Mouse (Mus musculus) embryonic facial prominence, embryonic 12.5 days (tissue): ENCODE measurements around the gene Krt79. TPM values are rescaled to one million over a fixed set of nuclear protein-coding genes. Genes with fewer than 3 reads are reported as not detected.

ENCODE experiments used
- ATAC-seq: fragments of 200-750 bp; cut with Nextera tagmentation; 2 replicates; pipeline ENCODE4 v1.8.0; 2017; ENCODE audit not compliant: insufficient number of reproducible peaks, insufficient read depth, low FRiP score, low TSS enrichment
- H3K27ac ChIP-seq: fragments of 300-500 bp; sonication (generic); 2 replicates; pipeline ENCODE4 v1.5.1; 2016; ENCODE audit warnings: mild to moderate bottlenecking
- H3K27me3 ChIP-seq: fragments of 300-500 bp; sonication (generic); 2 replicates; pipeline ENCODE4 v1.6.1; 2016; ENCODE audit warnings: mild to moderate bottlenecking, moderate library complexity
- H3K36me3 ChIP-seq: fragments of 300-500 bp; sonication (generic); 2 replicates; pipeline ENCODE4 v1.6.1; 2016; ENCODE audit warnings: mild to moderate bottlenecking
- H3K4me1 ChIP-seq: fragments of 300-500 bp; sonication (generic); 2 replicates; pipeline ENCODE4 v1.6.1; 2016
- H3K4me2 ChIP-seq: fragments of 300-500 bp; sonication (generic); replicated peaks from 2 replicates; pipeline ENCODE4 v1.6.1; 2016; ENCODE audit warnings: mild to moderate bottlenecking, moderate library complexity
- H3K4me3 ChIP-seq: fragments of 300-500 bp; sonication (generic); 2 replicates; pipeline ENCODE4 v1.5.1; 2016; ENCODE audit warnings: mild to moderate bottlenecking
- H3K9ac ChIP-seq: fragments of 300-500 bp; sonication (generic); 2 replicates; pipeline ENCODE4 v1.6.1; 2016; ENCODE audit warnings: mild to moderate bottlenecking, moderate library complexity
- H3K9me3 ChIP-seq: fragments of 300-500 bp; sonication (generic); 2 replicates; pipeline ENCODE4 v1.6.1; 2016; ENCODE audit warnings: mild to moderate bottlenecking, moderate library complexity
- WGBS: fragments of 180-500 bp; shearing (Covaris S2); methylation state at CpG from one replicate; pipeline ENCODE4 v1.1.7; 2016; 5-methylcytosine and 5-hydroxymethylcytosine counted together
- polyA plus RNA-seq: library from polyadenylated mRNA; unstranded; fragments of >200 nt; fragmentation: Nextera tagmentation; extraction: Ambion mirVana; gene quantifications from 2 replicates; pipeline ENCODE4 v1.2.1, GENCODE M21; 2016

Krt79 gene
- polyA plus RNA-seq, 1 experiment from 2014 or later, result 0.28 TPM

DNA sequence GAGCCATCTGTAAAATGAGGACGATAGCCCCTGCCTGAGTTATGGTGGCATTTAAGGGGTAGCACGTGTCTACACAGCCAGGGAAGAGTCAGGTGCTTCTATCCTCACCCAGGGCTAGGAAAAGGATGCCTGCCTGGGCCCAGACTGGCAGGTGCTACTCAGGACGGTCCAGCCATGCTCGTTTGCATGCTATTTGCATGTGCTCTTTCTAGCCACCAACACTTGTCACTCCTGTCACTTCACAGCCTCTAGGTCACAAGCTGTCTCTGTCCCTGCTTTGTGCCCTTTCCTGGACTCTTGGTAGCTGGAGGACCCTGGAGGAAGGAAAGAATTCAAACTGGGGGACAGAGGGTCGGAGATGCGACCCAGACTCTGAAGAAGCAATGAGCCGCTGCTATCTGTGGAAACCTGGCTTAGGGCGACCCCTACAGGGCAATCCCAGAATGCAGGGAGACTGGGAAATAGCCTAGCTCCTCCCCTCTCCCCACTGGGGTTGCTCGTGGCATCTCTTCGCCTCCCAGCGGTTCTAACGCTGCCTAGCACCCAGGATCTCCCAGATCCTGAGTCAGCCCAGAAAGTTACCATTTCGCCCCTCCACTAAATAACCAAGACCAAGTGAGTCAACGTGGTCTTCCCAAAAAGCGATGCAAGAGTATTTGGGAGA lies 33.4 kb upstream of the Krt79 start:
- H3K27me3 ChIP-seq, result 0 out of 2 replicates have a peak, but pooled peaks cover 9% of the 10 kb centered on the region
- H3K9ac ChIP-seq, result no peak overlapping the region
- H3K4me2 ChIP-seq, result no peak overlapping the region
- H3K36me3 ChIP-seq, result no peaks in the 10 kb centered on the region
- no peaks in the 10 kb centered on the region for H3K9me3 ChIP-seq
- ATAC-seq, result no peak
- peaks cover 28% of the 10 kb centered on the region for H3K4me1 ChIP-seq
- WGBS, result 15% methylated on average over 15 of the region's 15 CpGs
- H3K4me3 ChIP-seq, result no peak overlapping the region
- H3K27ac ChIP-seq, result no peak overlapping the region

DNA sequence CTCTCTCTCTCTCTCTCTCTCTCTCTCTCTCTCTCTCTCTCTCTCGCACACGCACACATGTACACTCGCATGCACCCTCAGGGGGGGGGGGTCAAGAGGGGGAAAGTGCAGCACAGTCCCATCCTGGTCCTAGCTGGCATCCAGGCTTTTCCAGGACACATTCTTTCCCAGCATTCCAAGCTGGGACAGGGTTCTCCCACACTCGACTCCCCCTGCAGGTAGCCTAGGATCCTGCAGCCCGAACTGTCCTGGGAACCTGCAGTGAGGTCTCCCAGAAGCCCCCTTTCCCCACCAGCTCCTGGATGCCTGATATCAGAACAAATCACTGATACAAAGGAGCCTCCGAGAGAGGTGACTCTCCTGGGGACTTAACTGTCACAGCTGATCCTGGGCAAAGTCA lies 30.4 kb upstream of the Krt79 start:
- no peak for ATAC-seq
- H3K4me3 ChIP-seq, result no peak overlapping the region
- 7% methylated on average over 3 of the region's 6 CpGs for WGBS

DNA sequence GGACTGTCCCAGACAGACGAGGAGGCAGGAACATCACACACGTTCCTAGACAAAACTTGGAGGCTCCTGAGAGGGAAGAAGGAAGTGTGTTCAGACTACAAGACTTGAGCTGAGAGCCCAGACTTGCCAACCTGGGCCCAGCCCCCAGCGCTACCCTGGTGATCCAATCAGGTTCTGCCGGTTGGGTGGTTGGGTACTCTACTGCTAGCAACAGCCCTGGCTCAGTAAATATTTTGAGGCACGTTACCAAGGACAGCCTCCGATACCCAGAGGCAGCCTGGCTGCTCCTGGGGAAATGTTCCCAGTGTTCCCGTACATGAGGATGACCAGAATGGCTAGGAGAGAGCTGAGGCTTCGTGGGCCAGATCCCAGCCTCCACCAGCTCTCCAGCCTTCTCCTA lies 26.7 kb upstream of the Krt79 start:
- no peak overlapping the region for H3K4me3 ChIP-seq
- H3K4me1 ChIP-seq, result no peaks in the 10 kb centered on the region
- H3K4me2 ChIP-seq, result no peak overlapping the region
- H3K27ac ChIP-seq, result no peak overlapping the region
- no peak for ATAC-seq
- no peak overlapping the region for H3K9ac ChIP-seq
- no peaks in the 10 kb centered on the region for H3K36me3 ChIP-seq
- H3K9me3 ChIP-seq, result no peaks in the 10 kb centered on the region
- WGBS, result 81% methylated on average over 8 of the region's 8 CpGs
- H3K27me3 ChIP-seq, result 0 out of 2 replicates have a peak, but pooled peaks cover under 1% of the 10 kb centered on the region

More for the DNA sequence above, 30.4 kb upstream of the Krt79 start:
- no peak overlapping the region for H3K27ac ChIP-seq
- peaks cover 3% of the 10 kb centered on the region; the same call in 1 of the 2 replicates for H3K4me1 ChIP-seq
- no peaks in the 10 kb centered on the region for H3K36me3 ChIP-seq
- no peak overlapping the region for H3K4me2 ChIP-seq
- 0 out of 2 replicates have a peak, but pooled peaks cover 9% of the 10 kb centered on the region for H3K27me3 ChIP-seq
- H3K9me3 ChIP-seq, result no peaks in the 10 kb centered on the region
- H3K9ac ChIP-seq, result no peak overlapping the region

DNA sequence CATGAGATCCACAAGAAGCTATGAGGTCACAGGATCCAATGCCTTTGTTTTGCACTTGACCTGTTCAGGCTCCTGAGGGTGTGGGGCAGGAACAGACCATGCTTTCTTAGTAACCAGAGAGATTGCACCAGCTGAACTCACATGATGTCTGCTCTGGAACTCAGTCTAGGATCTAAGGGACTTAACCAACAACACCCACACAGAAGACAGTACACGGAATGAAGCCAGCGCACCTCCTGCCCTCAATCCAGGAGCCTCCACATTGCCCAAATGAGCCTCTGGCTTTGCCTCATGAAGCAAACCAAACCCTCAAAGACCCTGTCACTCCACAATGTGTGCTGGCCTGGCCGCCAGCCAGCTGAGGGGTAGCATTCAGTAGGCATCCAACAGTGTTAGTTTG lies 18.8 kb upstream of the Krt79 start:
- Histone ChIP-seq H3K4me1 (no peaks in the 10 kb centered on the region), H3K36me3 (no peaks in the 10 kb centered on the region), H3K27me3 (no peaks in the 10 kb centered on the region), H3K4me3 (no peak overlapping the region), H3K4me2 (no peak overlapping the region), H3K9me3 (no peaks in the 10 kb centered on the region), H3K9ac (no peak overlapping the region), H3K27ac (no peak overlapping the region)
- WGBS, result 85% methylated on average over 3 of the region's 3 CpGs
- ATAC-seq, result no peak

DNA sequence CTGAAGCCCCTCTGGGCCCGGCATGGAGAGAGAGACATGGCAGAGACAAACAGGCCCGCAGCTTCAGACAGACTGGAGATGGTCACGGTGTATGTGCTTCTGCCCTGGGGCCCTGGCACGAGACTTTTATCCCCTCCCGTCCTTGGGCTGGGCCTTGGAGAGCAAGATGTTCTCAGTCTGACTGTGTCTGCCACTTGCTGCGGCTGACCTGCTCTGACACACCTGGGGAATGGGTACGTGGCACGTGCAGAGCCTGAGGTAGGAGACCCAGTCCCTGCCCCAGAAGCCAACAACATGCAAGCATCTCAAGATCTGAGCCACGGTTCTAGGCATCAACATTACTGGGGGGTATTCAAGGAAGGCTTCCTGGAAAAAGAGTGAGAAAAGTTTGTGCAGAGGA lies 14.1 kb upstream of the Krt79 start, which contains the start of gene Krt78:
Krt78 (minus strand) TSS at position 101 of the 400 bp plus-strand sequence.
- no peak for ATAC-seq
- Histone ChIP-seq H3K27ac (no peak within 1 kb of the TSS), H3K9me3 (no peaks in the 10 kb centered on the region), H3K27me3 (no peaks in the 10 kb centered on the region), H3K36me3 (no peaks in the 10 kb centered on the region), H3K4me2 (no peak within 1 kb of the TSS), H3K4me3 (no peak within 1 kb of the TSS), H3K4me1 (no peaks in the 10 kb centered on the region), H3K9ac (no peak within 1 kb of the TSS)
- WGBS, result 77% methylated on average over 9 of the region's 9 CpGs

DNA sequence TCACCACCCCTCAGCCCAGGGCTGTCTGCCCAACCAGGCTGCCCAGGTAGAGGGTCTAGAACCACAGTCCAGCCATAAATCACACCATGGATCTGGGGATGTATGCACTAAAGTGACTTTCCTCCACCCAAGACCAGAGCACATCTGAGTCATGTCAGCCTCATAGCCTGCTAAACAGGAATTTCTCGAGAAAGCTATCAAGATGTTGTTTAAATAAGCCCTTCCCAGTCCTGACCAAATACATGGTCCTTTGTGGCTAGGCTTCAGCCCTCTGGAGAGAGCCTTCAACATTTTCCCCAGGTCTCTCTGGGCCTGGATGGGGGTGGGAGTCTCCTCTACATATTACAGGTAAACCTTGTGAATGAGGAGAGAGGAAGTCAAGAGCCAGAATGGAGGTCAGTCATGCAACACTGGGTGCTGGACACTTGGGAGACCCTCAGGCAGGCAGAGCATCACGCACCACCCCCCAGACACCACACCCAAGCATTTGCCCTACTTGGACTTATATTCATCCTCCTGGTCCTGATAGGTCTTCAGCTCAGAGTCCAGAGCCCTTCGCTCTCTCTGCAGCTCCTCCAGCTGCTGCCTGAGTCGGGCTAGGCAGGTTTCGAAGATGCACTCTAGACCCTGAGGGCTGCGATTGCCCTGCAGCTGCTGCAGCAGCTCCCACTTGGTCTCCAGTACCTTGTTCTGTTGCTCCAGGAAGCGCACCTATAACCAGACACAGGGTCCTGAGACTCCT lies 12.8 kb upstream of the Krt79 start:
- H3K4me1 ChIP-seq, result no peaks in the 10 kb centered on the region
- no peak overlapping the region for H3K27ac ChIP-seq
- 86% methylated on average over 7 of the region's 7 CpGs for WGBS
- H3K4me3 ChIP-seq, result no peak overlapping the region
- ATAC-seq, result no peak
- no peaks in the 10 kb centered on the region for H3K27me3 ChIP-seq
- H3K9ac ChIP-seq, result no peak overlapping the region
- no peaks in the 10 kb centered on the region for H3K36me3 ChIP-seq
- H3K4me2 ChIP-seq, result no peak overlapping the region
- no peaks in the 10 kb centered on the region for H3K9me3 ChIP-seq

DNA sequence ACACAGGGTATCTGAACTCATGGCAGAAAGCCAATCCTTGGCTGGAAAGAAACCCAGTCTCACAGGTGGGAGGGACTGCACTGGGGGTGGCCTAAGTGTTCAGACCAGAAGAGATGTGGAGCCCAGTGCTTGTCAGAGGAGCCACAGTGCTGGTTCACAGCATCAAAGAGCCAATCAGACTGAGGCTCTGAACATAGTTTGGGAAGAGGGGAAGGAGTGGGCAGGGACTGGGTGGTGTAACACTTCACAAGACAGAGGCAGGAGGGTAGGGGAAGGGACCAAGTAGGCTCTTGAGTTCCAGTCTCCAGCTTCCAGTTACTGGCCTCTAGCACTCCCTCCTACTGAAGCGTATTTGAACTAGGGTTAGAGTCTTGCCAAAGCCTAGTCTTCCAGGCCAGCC lies 5.3 kb upstream of the Krt79 start:
- 0 out of 2 replicates have a peak, but pooled peaks have one; percentile 28 for ATAC-seq
- no peak overlapping the region for H3K27ac ChIP-seq
- no peaks in the 10 kb centered on the region for H3K36me3 ChIP-seq
- H3K4me2 ChIP-seq, result no peak overlapping the region
- WGBS, result 80% methylated on average over 1 of the region's 1 CpGs
- peaks cover 5% of the 10 kb centered on the region; the same call in 1 of the 2 replicates for H3K4me1 ChIP-seq
- no peak overlapping the region for H3K4me3 ChIP-seq
- no peaks in the 10 kb centered on the region for H3K9me3 ChIP-seq
- no peaks in the 10 kb centered on the region for H3K27me3 ChIP-seq
- no peak overlapping the region for H3K9ac ChIP-seq

DNA sequence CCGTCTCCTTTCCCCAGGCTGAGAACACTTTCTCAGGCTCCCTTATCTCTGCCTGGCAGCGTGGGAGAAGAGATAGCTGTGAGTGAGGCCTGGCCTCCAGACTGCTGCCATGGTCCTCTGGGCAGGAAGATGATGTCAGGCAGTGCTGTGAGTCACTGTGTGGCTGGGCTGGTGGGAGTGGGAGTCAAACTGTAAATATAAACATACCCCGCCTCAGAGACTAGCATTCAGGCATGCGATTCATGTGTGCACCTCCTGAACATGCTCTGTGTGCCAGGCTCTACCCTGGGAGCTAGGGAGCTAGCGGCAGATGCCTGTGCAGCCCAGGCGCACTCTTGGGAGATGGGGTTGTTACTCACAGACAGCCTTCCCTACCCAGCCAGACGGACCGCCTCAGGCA lies 1.8 kb upstream of the Krt79 start:
- 49% methylated on average over 8 of the region's 8 CpGs for WGBS
- no peak overlapping the region for H3K4me3 ChIP-seq
- no peak overlapping the region for H3K27ac ChIP-seq

DNA sequence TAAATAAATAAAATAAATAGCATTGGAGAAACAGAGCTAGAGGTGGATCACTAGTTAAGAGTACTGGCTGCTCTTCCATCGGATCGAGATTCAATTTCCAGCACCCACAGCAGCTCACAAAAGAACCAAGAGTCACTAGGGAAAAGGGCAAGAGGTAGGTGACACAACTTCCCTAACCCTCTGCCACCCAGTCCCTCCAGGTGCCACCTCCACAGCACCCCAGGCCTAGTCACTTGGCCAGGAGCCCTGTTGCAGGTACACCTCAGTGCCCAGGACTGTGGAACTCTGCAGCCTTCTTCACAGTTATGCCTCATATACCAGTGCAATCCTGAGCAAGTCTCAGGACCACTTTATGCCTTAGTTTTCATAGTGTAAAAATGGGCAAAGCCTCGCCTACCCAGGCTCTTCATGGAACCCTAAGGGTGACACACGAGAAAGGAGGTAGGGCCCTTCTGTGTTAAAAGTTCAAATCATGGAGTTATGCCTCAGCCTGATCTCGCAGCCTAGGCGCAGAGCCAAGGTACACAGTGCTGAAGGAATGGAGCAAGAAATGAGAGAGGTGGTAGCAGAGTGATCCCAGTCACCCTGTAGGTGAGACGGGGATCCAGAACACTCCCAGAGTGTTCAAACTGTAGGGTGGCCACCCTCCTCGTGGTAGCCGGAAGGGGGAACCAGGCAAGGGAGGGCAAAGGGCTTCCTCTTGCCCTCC lies 1.4 kb downstream of the Krt79 start:
- no peak overlapping the region for H3K4me2 ChIP-seq
- H3K4me3 ChIP-seq, result no peak overlapping the region
- no peaks in the 10 kb centered on the region for H3K9me3 ChIP-seq
- H3K9ac ChIP-seq, result no peak overlapping the region
- H3K36me3 ChIP-seq, result no peaks in the 10 kb centered on the region
- 79% methylated on average over 9 of the region's 9 CpGs for WGBS
- H3K27me3 ChIP-seq, result no peaks in the 10 kb centered on the region
- H3K27ac ChIP-seq, result no peak overlapping the region
- no peak for ATAC-seq
- peaks cover 5% of the 10 kb centered on the region; the same call in 1 of the 2 replicates for H3K4me1 ChIP-seq

More for the DNA sequence above, 1.8 kb upstream of the Krt79 start:
- Histone ChIP-seq H3K27me3 (no peaks in the 10 kb centered on the region), H3K4me2 (no peak overlapping the region), H3K9ac (no peak overlapping the region), H3K4me1 (peaks cover 5% of the 10 kb centered on the region; the same call in 1 of the 2 replicates), H3K36me3 (no peaks in the 10 kb centered on the region), H3K9me3 (no peaks in the 10 kb centered on the region)
- ATAC-seq, result no peak

DNA sequence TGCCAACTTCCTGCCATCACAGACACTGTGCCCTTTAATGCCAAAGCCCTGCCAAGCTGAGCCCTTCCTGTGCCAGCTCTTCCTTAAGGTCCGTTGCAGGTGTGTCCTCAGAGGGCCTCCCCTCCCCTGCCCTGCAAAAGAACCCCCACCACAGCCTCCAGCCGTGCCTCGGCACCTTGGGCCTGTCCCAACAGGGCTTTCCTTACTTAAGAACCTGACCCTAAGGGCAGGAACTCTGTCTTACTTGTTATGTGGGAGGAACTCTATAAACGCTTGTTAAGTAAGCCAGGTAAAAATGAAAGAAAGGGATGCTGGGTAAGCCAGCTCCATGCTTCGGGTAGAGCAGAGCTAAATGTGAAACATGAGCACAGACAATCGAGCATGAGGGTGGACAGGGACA lies 7.1 kb downstream of the Krt79 start:
- H3K27me3 ChIP-seq, result peaks cover 10% of the 10 kb centered on the region
- no peak overlapping the region for H3K9ac ChIP-seq
- no peak overlapping the region for H3K27ac ChIP-seq
- no peak overlapping the region for H3K4me3 ChIP-seq
- H3K9me3 ChIP-seq, result no peaks in the 10 kb centered on the region
- peaks cover 21% of the 10 kb centered on the region for H3K4me1 ChIP-seq
- no peaks in the 10 kb centered on the region for H3K36me3 ChIP-seq
- ATAC-seq, result no peak
- no peak overlapping the region for H3K4me2 ChIP-seq
- WGBS, result 55% methylated on average over 6 of the region's 6 CpGs

DNA sequence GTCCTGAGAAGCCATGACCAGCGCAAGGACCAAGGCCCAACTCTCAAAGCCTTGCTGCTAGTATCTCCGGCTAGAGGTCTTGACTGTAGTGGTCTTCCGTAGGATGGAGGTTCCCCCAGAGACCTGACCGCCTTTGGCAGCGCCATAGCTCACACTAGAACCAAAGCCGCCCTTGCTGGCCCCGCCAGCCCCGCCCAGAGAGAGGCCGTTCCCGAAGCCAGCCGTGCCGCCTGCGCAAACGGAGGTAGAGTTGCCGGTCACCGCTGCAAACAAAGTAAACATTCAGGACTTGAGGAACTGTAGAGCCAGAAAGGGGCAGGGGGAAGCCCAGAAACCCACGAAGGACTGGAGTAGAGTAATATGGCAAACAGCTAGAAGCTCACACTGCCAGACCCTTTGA lies 10.5 kb downstream of the Krt79 start:
- Histone ChIP-seq H3K27ac (no peak overlapping the region), H3K9me3 (no peaks in the 10 kb centered on the region), H3K4me3 (peak overlapping the region; percentile 15; the same call in 1 of the 2 replicates), H3K9ac (no peak overlapping the region), H3K4me2 (peak overlapping the region; percentile 37), H3K27me3 (peaks cover 10% of the 10 kb centered on the region), H3K4me1 (peaks cover 28% of the 10 kb centered on the region), H3K36me3 (no peaks in the 10 kb centered on the region)
- ATAC-seq, result no peak
- WGBS, result 5% methylated on average over 17 of the region's 17 CpGs
